Mouse (Mus musculus) frontal cortex, adult (tissue): ENCODE measurements around the gene Slc22a14.
"Not testable (repeated sequence)": the region's sequence is repeated elsewhere in the genome, so short reads cannot be mapped to it uniquely, and the experiment has no call there.

Experiments used
- ATAC-seq: cut with Nextera tagmentation; 2 replicates; pipeline ENCODE4 v1.9.2; 2017; ENCODE audit warnings: mild to moderate bottlenecking, moderate library complexity, mixed read lengths; ENCODE audit not compliant: low TSS enrichment

Slc22a14 gene

GRCm38 (mm10) chr9:119323260-119323645 is 42.1 kb downstream of the Slc22a14 start:
- ATAC-seq: no peak

- peak; percentile 97 for ATAC-seq
Measured at GRCm38 (mm10) chr9:119322289-119323259, 42.8 kb downstream of the Slc22a14 start, which contains the start of gene Oxsr1. TSS of gene Oxsr1 (minus strand) at chr9:119322427.

GRCm38 (mm10) chr9:119321392-119322229 is 43.7 kb downstream of the Slc22a14 start:
- peak; percentile 19 for ATAC-seq

GRCm38 (mm10) chr9:119320946-119321345 is 44.4 kb downstream of the Slc22a14 start:
- no peak for ATAC-seq

GRCm38 (mm10) chr9:119320446-119320845 is 44.9 kb downstream of the Slc22a14 start:
- ATAC-seq: no peak

GRCm38 (mm10) chr9:119318891-119319290 is 46.5 kb downstream of the Slc22a14 start:
- ATAC-seq: no peak

- ATAC-seq: no peak
Measured at GRCm38 (mm10) chr9:119313096-119313495, 52.3 kb downstream of the Slc22a14 start.

- no peak for ATAC-seq
Measured at GRCm38 (mm10) chr9:119309067-119309466, 56.3 kb downstream of the Slc22a14 start.

GRCm38 (mm10) chr9:119305863-119306262 is 59.5 kb downstream of the Slc22a14 start:
- ATAC-seq: no peak

GRCm38 (mm10) chr9:119298563-119298962 is 66.8 kb downstream of the Slc22a14 start:
- ATAC-seq: no peak

GRCm38 (mm10) chr9:119297696-119298095 is 67.7 kb downstream of the Slc22a14 start:
- no peak for ATAC-seq

GRCm38 (mm10) chr9:119290791-119291190 is 74.6 kb downstream of the Slc22a14 start:
- no peak for ATAC-seq

- ATAC-seq: no peak
Measured at GRCm38 (mm10) chr9:119280894-119281682, 84.3 kb downstream of the Slc22a14 start.

GRCm38 (mm10) chr9:119278031-119278430 is 87.3 kb downstream of the Slc22a14 start:
- no peak for ATAC-seq

- no peak for ATAC-seq
Measured at GRCm38 (mm10) chr9:119276321-119276720, 89.0 kb downstream of the Slc22a14 start.

GRCm38 (mm10) chr9:119274814-119275213 is 90.5 kb downstream of the Slc22a14 start:
- ATAC-seq: not testable (repeated sequence)

- ATAC-seq: peak; percentile 82
Measured at GRCm38 (mm10) chr9:119271496-119271895, 93.9 kb downstream of the Slc22a14 start.

GRCm38 (mm10) chr9:119268588-119269145 is 96.7 kb downstream of the Slc22a14 start:
- ATAC-seq: peak; percentile 67

GRCm38 (mm10) chr9:119268120-119268519 is 97.2 kb downstream of the Slc22a14 start:
- peak; percentile 25; the same call in 1 of the 2 replicates for ATAC-seq

- ATAC-seq: not testable (repeated sequence)
Measured at GRCm38 (mm10) chr9:119266121-119266395, 99.3 kb downstream of the Slc22a14 start.

GRCm38 (mm10) chr9:119265373-119266120 is 99.8 kb downstream of the Slc22a14 start:
- not testable (repeated sequence) for ATAC-seq
